Mouse (Mus musculus) v-Abl transformed pro-B cells (cell line): Measurements from ENCODE around the gene Mboat1.

Experiments
- in situ Hi-C, 2 experiments: fragments of 400-800 bp; cut with MboI; formaldehyde crosslinking; loops; one replicate each; pipeline ENCODE4 v1.15.1; 2025; ENCODE audit not compliant: unreplicated experiment in 2 of 2

Mboat1 gene

DNA sequence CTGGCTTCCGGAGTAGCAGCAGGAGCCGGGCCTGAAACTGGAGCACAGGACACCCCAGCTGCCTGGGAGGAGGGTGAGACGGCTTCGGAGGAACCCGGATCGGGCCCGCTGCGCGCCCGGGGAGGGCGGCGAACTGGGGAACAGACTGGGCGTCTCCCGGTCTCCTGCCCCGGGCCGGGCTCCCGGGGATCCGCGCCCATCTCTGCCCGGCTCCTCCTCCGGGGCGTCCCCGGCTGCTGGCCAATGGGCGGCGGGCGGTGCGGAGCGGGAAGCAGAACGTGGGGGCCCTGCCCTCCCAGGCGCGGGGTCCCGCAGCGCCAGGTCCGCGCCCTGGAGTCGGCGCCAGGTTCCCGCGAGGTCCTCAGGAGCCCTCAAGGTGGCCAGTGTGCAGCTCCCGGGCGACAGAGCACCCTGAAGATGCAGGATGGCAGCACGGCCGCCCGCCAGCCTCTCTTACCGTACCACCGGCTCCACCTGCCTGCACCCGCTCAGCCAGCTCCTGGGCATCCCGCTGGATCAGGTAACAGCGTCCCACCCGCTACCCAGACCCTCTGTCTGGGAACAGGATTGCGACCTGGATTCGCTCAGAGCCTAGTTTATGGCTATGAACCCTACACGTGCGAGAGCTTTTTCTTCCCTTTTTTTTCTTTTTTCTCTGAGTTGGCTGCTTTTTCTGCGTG, at the start of gene Mboat1:
Gene Mboat1, plus strand, starts transcription at position 247 of the 680 bp plus-strand sequence.
- in situ Hi-C loops = no loop called here

GRCm38 (mm10) chr13:30093086-30093485, 43.2 kb upstream of the Mboat1 start:
- in situ Hi-C loops = loop anchor here (10.0 to 25.0 kb wide), 4 partner anchors 442 to 1131 kb away; partner anchors contain the start of genes Sox4 (in 1 of the 2) and Uqcrfs1 (in 1 of the 2)

GRCm38 (mm10) chr13:30095851-30096250, 40.4 kb upstream of the Mboat1 start:
- in situ Hi-C loops = loop anchor here (10.0 to 25.0 kb wide), 4 partner anchors 439 to 1134 kb away; partner anchors contain the start of genes Sox4 (in 1 of the 2) and Uqcrfs1 (in 1 of the 2)

GRCm38 (mm10) chr13:30096536-30096935, 39.8 kb upstream of the Mboat1 start:
- in situ Hi-C loops = loop anchor here (10.0 to 25.0 kb wide), 4 partner anchors 438 to 1134 kb away; partner anchors contain the start of genes Sox4 (in 1 of the 2) and Uqcrfs1 (in 1 of the 2)

GRCm38 (mm10) chr13:30109001-30109600, 27.2 kb upstream of the Mboat1 start:
- in situ Hi-C loops = loop anchor here in 1 of 2 experiments (10.0 kb wide), 1 partner anchor 136 kb away; no protein-coding TSS in a partner anchor

GRCm38 (mm10) chr13:30115792-30116191, 20.5 kb upstream of the Mboat1 start:
- in situ Hi-C loops = no loop called here

DNA sequence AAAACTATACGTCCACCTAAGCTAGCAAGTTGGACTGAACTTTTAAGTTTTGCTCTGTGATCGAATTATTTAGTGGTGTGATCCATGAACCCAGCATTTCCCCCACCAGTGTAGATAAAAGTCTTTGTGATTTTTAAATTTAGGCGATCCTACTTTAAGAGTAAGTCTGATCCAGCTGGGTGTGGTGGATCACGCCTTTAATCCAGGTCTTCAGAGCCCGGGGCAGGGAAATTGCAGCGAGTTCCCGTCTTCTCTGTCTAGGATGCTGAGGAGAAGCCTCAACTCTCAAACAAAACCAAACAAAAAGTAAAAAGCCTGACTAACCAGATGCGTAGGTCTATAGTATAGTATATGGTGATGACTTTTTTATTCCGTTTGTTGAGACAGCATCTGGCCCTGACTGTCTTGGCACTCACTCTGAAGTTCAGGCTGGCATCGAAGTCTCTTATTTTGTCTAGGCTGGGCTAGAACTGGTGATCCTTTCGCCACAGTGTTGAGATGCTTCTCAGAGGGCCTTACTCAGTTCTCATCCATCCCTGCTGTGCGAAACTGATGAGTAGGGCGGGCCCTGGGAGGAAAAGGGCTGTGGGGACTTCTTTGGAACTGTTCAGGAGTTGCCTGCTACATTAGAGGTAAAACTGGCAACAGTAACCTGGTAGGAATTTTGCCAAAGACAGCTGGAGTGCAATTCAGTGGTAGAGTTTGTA, 787 bp downstream of the Mboat1 start:
- in situ Hi-C loops = no loop called here

GRCm38 (mm10) chr13:30137951-30138350, 1.7 kb downstream of the Mboat1 start:
- in situ Hi-C loops = no loop called here

- in situ Hi-C loops = no loop called here
Measured at GRCm38 (mm10) chr13:30140149-30140548, 3.9 kb downstream of the Mboat1 start.

DNA sequence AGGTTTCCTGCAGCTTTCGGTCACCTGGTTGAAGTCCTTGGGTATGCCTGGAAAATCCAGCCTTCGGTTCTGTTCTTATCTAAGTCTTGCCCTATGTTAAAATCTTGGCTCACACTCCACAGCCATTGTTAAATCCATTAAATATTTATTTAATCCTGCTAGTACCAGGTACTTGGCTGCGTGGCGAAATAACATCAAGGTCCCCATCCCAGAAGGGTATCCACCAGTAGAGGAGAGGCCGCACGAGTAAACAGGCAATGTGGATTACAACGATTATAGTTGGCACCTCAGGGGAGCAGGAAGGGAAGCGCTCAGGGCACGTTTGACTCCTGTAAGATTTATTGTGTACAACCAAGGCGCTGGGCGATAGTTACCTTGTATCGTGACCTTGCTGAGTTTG, 4.4 kb downstream of the Mboat1 start:
- in situ Hi-C loops = no loop called here

DNA sequence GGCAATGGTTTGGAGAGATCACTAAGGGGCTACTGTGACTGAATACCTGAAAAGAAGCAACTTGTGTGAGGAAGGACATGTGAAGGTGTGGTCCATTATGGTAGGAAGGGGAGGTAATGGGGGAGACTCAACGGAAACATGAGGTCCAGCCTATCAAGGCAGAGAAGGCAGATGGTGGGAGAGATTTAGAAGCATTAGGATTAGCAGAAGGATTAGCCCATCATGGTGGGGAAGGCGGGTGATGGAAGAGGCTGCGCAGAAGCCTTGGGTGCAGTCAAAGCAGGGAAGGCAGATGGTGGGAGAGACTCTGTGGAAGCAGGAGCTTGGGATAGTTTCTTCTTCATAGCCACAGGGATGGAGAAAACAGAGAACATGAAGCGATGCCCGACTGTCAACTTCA, 5.7 kb downstream of the Mboat1 start:
- in situ Hi-C loops = no loop called here

DNA sequence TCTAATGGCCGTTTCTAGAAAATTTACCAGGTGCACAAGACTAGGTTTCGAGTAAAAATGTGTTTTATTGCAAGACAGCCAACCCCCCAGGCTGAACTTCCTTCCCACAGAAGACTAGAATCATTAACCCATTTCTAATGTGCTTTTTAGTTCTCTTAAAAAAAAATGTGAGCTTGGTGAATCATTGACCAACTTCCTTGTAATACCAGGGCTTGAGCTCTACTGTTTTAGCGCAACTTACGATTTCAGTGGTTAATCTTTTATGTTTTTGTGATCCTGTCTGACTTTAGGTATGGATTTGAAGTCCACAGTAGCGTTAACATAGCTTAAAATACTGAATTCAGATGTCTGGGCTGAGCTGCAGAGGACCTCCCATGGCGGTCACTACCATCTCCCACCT, 10.2 kb downstream of the Mboat1 start:
- in situ Hi-C loops = no loop called here

DNA sequence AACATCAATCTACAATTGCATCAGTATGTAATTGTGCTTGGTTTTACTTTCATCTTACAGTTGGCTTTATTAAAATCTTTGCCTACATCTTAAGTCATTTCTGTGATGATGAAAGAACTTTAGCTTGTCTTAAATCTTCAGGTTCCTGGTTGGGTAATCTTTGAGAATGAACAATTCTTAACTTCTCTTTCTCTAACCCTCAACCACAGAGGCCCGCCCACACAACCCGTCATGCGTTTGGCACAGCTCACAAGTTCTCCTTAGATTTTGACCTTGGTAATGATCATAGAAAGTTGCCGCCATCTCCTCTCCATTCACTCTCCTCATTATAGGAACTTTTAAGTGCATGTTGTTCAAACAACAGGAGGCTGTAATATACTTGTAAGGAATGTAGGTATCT, 18.0 kb downstream of the Mboat1 start:
- in situ Hi-C loops = no loop called here

GRCm38 (mm10) chr13:30159626-30160025, 23.3 kb downstream of the Mboat1 start:
- in situ Hi-C loops = no loop called here

DNA sequence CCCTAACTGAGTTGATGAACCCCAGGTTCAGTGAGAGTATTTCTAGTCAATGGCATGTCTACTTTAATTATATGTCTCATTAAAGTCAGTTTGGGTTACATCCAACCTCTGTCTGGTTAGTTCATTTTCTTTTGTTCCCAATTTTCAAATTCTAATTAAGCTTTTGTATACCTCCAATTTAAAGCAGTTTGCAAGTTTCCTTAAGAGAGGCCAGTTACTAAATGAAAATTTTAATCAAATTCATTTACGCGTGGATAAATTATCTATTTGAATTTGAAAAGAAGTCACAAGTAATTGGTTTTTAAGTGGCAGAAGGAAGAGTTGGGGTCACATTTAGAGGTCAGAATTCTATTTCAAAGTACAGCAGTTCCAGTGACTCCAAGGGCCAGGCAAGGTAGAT, 27.2 kb downstream of the Mboat1 start:
- in situ Hi-C loops = no loop called here

GRCm38 (mm10) chr13:30166138-30167090, 30.1 kb downstream of the Mboat1 start:
- in situ Hi-C loops = no loop called here

- in situ Hi-C loops = no loop called here
Measured at GRCm38 (mm10) chr13:30167499-30167898, 31.2 kb downstream of the Mboat1 start.

GRCm38 (mm10) chr13:30168803-30169202, 32.5 kb downstream of the Mboat1 start:
- in situ Hi-C loops = no loop called here

GRCm38 (mm10) chr13:30170061-30170460, 33.8 kb downstream of the Mboat1 start:
- in situ Hi-C loops = no loop called here

DNA sequence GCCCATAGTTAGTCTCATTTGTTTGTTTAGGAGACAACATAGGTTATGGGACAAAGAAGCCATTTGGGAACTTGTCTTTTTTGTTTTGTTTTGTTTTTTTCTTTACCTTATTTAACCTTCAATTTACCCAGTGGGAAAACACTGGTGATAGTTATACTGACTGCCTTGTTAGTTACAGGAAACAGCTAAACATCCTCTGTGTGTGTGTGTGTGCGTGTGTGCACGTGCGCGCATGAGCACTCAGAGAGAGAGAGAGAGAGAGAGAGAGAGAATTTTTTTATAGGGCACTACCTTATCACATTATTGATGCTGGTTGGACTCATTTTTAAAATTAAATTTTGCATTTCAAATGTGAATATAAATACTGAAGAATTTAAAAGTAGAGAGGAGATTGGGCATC, 38.3 kb downstream of the Mboat1 start:
- in situ Hi-C loops = no loop called here
